Mouse (Mus musculus) neural tube, embryonic 12.5 days (tissue): Measurements from ENCODE around the gene Gbp7. TPM values are rescaled to one million over a fixed set of nuclear protein-coding genes. Genes with fewer than 3 reads are reported as not detected.
"Not testable (repeated sequence)": the region's sequence is repeated elsewhere in the genome, so short reads cannot be mapped to it uniquely, and the experiment has no call there.

ENCODE experiments used
- ATAC-seq: fragments of 200-750 bp; cut with Nextera tagmentation; 2 replicates; pipeline ENCODE4 v1.8.0; 2017; ENCODE audit warnings: low read depth, mild to moderate bottlenecking, moderate TSS enrichment, moderate library complexity; ENCODE audit not compliant: low FRiP score
- H3K27ac ChIP-seq: fragments of 300-500 bp; sonication (generic); 2 replicates; pipeline ENCODE4 v1.5.1; 2016
- H3K27me3 ChIP-seq: fragments of 300-500 bp; sonication (generic); replicated peaks from 2 replicates; pipeline ENCODE4 v1.6.1; 2016; ENCODE audit warnings: mild to moderate bottlenecking
- H3K36me3 ChIP-seq: fragments of 300-500 bp; sonication (generic); 2 replicates; pipeline ENCODE4 v1.6.1; 2016; ENCODE audit warnings: mild to moderate bottlenecking
- H3K4me1 ChIP-seq: fragments of 300-500 bp; sonication (generic); 2 replicates; pipeline ENCODE4 v1.6.1; 2016
- H3K4me2 ChIP-seq: fragments of 300-500 bp; sonication (generic); replicated peaks from 2 replicates; pipeline ENCODE4 v1.6.1; 2016; ENCODE audit warnings: mild to moderate bottlenecking
- H3K4me3 ChIP-seq: fragments of 300-500 bp; sonication (generic); 2 replicates; pipeline ENCODE4 v1.5.1; 2016
- H3K9ac ChIP-seq: fragments of 300-500 bp; sonication (generic); 2 replicates; pipeline ENCODE4 v1.6.1; 2016; ENCODE audit warnings: mild to moderate bottlenecking
- H3K9me3 ChIP-seq: fragments of 300-500 bp; sonication (generic); 2 replicates; pipeline ENCODE4 v1.6.1; 2016; ENCODE audit warnings: mild to moderate bottlenecking
- WGBS: fragments of 180-500 bp; shearing (Covaris S2); methylation state at CpG from one replicate; pipeline ENCODE4 v1.1.7; 2016; 5-methylcytosine and 5-hydroxymethylcytosine counted together
- polyA plus RNA-seq: library from polyadenylated mRNA; unstranded; fragments of >200 nt; fragmentation: Nextera tagmentation; extraction: Ambion mirVana; gene quantifications from 2 replicates; pipeline ENCODE4 v1.2.1, GENCODE M21; 2016

Gene Gbp7
- polyA plus RNA-seq, 1 experiment from 2014 or later = 1.3 TPM

DNA sequence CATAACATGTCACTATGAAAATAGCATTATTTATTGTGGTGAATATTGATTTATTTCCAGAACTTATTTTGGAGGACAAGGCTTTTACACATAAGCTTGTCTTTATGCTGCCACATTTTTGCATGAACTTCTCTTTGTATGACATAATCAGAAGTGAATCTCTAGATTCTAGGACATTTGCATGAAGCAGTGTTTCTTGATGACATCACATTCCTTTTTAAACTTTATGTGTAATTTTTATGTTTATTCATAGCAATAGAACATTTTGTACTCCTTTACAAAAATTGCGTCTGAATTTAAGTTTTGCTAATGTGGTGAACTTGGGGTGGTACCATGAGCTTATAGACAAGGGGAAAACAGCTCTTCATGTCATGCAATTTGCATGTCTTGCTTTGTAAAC, 5.5 kb downstream of the Gbp7 start:
- H3K9me3 ChIP-seq = no peaks in the 10 kb centered on the region
- H3K4me1 ChIP-seq = no peaks in the 10 kb centered on the region
- no peak for ATAC-seq
- 0 out of 2 replicates have a peak, but pooled peaks cover 3% of the 10 kb centered on the region for H3K27me3 ChIP-seq
- H3K4me2 ChIP-seq = no peak overlapping the region
- no peak overlapping the region for H3K9ac ChIP-seq
- H3K36me3 ChIP-seq = no peaks in the 10 kb centered on the region
- WGBS = 70% methylated on average over 1 of the region's 1 CpGs
- H3K4me3 ChIP-seq = no peak overlapping the region
- no peak overlapping the region for H3K27ac ChIP-seq

DNA sequence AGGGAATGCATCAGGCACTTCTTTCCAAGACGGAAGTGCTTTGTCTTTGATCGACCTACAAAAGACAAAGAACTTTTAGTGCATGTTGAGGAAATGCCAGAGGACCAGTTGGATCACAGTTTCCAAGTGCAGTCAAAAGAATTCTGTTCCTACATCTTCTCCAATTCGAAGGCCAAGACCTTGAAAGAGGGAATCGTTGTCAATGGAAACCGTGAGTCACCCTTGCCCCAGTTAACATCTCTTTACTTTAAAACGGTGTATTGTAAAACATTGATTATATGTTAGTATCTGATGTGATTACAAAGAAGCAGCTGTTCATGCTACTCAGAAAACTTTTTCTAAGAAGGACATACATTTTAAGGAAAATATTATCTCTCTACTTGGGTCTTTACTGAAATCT, 11.2 kb downstream of the Gbp7 start:
- ATAC-seq = no peak
- no peak overlapping the region for H3K9ac ChIP-seq
- no peak overlapping the region for H3K4me3 ChIP-seq
- H3K9me3 ChIP-seq = no peaks in the 10 kb centered on the region
- no peaks in the 10 kb centered on the region for H3K36me3 ChIP-seq
- no peaks in the 10 kb centered on the region for H3K4me1 ChIP-seq
- no peak overlapping the region for H3K4me2 ChIP-seq
- no peaks in the 10 kb centered on the region for H3K27me3 ChIP-seq
- WGBS = 83% methylated on average over 6 of the region's 6 CpGs
- H3K27ac ChIP-seq = no peak overlapping the region

DNA sequence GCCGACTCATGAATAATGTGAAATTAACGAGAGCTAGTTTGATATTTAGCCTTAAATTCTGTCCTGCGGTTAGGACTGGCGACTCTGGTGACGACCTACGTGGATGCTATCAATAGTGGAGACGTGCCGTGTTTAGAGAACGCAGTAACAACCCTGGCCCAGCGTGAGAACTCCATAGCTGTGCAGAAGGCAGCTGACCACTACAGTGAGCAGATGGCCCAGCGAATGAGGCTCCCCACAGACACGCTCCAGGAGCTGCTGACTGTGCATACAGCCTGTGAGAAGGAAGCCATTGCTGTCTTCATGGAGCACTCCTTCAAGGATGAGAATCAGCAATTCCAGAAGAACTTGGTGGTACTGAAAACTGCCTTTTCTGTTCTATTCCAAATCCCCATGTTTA, 12.6 kb downstream of the Gbp7 start:
- H3K4me3 ChIP-seq, H3K27me3 ChIP-seq, H3K4me2 ChIP-seq, H3K27ac ChIP-seq, H3K36me3 ChIP-seq, H3K9ac ChIP-seq, H3K9me3 ChIP-seq, H3K4me1 ChIP-seq: not testable (repeated sequence)
- 78% methylated on average over 12 of the region's 12 CpGs for WGBS
- ATAC-seq = peak; percentile 17; the same call in 1 of the 2 replicates

DNA sequence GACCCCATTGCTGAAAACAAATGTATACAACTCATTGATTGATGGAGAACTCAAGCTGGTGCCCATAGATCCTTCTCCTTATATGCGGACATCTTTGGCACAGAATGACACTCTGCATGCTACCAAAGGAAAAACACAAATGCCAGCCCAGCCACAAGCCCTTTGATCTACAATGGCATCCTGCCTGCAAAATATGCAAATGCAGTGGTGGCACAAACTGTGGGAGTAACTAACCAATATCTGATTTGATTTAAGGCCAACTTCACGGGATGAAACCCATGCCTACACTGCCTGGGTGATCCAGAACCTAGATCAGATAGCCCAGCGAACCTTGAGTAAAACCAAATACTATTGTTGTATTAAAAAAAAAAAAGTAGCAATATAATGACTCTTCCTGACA, 16.5 kb downstream of the Gbp7 start:
- no peak for ATAC-seq
- no peak overlapping the region for H3K4me2 ChIP-seq
- no peaks in the 10 kb centered on the region for H3K27me3 ChIP-seq
- no peaks in the 10 kb centered on the region for H3K36me3 ChIP-seq
- H3K4me3 ChIP-seq = no peak overlapping the region
- H3K9me3 ChIP-seq = no peaks in the 10 kb centered on the region
- no peaks in the 10 kb centered on the region for H3K4me1 ChIP-seq
- 82% methylated on average over 3 of the region's 3 CpGs for WGBS
- H3K9ac ChIP-seq = no peak overlapping the region
- H3K27ac ChIP-seq = no peak overlapping the region

DNA sequence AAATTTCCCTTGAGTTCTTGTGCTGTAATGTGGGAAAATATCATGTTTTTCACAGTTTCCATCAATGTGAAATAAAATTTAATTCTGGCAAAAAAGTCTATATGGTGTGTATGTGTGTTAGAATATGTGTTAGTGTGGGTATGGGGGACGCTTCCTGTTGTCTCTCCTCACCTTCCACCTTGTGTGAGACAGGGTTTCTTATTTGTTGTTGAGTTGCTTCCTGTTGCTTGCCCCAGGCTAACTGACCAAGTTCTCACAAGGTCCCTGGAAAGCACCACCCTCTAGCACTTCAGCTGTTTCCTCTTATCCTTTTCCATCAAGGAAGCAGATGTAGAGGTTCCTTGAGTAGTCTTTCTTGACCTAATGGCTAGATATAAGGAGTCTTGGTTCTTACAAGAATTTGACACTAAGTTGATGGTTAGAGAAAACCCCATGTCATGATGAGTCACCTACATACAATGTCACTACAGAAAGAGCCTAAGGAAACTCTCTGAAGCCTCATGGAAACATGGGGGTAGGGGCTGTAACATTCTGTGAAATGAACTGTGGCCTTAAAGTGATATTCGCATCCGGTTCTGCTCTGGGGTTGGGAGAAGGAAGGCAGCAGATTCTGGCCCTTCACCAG, 20.0 kb downstream of the Gbp7 start:
- Histone ChIP-seq H3K4me1 (no peaks in the 10 kb centered on the region), H3K27me3 (no peaks in the 10 kb centered on the region), H3K27ac (no peak overlapping the region), H3K9ac (no peak overlapping the region), H3K4me2 (no peak overlapping the region), H3K4me3 (no peak overlapping the region), H3K36me3 (no peaks in the 10 kb centered on the region), H3K9me3 (no peaks in the 10 kb centered on the region)
- WGBS = 87% methylated on average over 3 of the region's 3 CpGs
- no peak for ATAC-seq

DNA sequence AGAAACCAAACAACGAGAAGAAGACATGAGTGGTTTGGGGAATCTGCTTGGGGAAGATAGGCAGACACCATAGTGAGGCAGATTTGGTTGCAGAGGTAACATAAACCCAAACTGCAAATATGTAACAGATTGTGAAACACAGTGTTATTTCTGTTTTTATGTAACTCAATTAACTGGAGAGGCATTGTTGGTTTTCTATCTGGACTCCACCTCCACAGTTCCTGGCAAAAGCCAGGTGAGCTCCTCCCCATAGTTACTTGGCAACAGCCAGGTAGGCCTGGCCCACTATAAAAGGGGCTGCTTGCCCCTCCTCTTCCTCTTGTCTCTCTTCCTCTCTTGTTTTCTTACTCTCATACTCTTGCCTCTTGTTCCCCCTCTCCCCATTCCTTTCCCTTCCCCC, 24.5 kb downstream of the Gbp7 start:
- no peak for ATAC-seq
- Histone ChIP-seq H3K4me1 (no peaks in the 10 kb centered on the region), H3K27ac (no peak overlapping the region), H3K9me3 (no peaks in the 10 kb centered on the region), H3K4me3 (no peak overlapping the region), H3K9ac (no peak overlapping the region), H3K4me2 (no peak overlapping the region), H3K36me3 (no peaks in the 10 kb centered on the region), H3K27me3 (no peaks in the 10 kb centered on the region)
- WGBS = 79% methylated on average over 1 of the region's 1 CpGs

DNA sequence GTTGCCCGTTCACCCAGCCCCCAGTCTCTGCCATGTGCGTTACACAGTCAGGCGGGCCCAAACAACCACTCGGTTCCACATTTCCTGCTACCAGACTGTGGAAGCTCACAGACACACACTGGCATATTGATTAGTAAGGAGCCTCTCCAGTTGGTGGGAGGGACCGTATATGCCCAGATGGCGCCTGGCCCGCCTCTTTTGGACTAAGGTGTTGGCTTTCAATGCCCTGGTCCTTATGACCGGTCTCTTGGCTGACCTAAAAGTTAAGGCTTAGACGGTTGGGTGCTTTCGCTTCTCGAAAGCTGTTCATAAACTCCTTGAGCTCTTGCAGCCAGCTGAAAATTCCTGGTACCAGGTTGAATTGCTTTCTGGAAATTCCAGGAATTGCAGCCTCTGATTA, 25.5 kb downstream of the Gbp7 start:
- H3K4me3 ChIP-seq = no peak overlapping the region
- H3K4me2 ChIP-seq = no peak overlapping the region
- no peaks in the 10 kb centered on the region for H3K9me3 ChIP-seq
- H3K27ac ChIP-seq = no peak overlapping the region
- WGBS = 90% methylated on average over 11 of the region's 11 CpGs
- 0 out of 2 replicates have a peak, but pooled peaks cover 3% of the 10 kb centered on the region for H3K4me1 ChIP-seq
- no peak for ATAC-seq
- H3K36me3 ChIP-seq = no peaks in the 10 kb centered on the region
- no peak overlapping the region for H3K9ac ChIP-seq
- H3K27me3 ChIP-seq = no peaks in the 10 kb centered on the region

DNA sequence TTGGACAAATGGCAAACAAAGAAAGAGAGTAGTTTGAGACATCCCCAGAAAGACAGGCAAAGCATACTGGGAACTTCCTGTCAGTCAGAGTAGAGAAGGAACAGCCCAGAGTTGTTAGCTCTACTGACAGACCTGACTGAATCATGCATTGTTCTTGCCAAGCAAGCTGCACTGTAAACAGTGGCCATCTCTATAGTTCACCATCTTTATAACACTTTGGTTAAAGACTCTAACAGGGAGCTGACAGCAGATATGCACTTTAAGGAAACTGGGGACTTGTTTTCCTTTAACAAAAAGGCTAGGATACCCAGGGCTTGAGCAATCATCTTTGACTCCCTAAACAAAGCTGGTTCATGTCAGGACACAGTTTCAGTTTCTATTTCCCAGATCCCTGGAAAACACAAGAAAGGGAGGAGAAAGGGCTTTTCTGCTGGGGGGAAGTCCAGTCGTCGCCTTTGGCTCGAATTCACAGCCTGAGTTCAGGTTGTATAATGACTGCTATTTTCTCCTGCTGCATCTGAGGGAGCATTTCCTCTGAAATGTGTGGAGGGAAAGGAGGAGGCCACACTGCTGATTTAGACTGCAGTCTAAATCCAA, 29.6 kb downstream of the Gbp7 start, which contains the start of gene Gbp3:
Gbp3 (plus strand) TSS at position 395 of the 597 bp plus-strand sequence.
- Histone ChIP-seq H3K27me3 (no peaks in the 10 kb centered on the region), H3K36me3 (no peaks in the 10 kb centered on the region), H3K4me3 (peak within 1 kb of the TSS; percentile 18; the same call in 1 of the 2 replicates), H3K27ac (no peak within 1 kb of the TSS), H3K9me3 (no peaks in the 10 kb centered on the region), H3K4me1 (0 out of 2 replicates have a peak, but pooled peaks cover 3% of the 10 kb centered on the region), H3K4me2 (peak within 1 kb of the TSS; percentile 56), H3K9ac (no peak within 1 kb of the TSS)
- ATAC-seq = no peak
- WGBS = 44% methylated on average over 3 of the region's 3 CpGs

DNA sequence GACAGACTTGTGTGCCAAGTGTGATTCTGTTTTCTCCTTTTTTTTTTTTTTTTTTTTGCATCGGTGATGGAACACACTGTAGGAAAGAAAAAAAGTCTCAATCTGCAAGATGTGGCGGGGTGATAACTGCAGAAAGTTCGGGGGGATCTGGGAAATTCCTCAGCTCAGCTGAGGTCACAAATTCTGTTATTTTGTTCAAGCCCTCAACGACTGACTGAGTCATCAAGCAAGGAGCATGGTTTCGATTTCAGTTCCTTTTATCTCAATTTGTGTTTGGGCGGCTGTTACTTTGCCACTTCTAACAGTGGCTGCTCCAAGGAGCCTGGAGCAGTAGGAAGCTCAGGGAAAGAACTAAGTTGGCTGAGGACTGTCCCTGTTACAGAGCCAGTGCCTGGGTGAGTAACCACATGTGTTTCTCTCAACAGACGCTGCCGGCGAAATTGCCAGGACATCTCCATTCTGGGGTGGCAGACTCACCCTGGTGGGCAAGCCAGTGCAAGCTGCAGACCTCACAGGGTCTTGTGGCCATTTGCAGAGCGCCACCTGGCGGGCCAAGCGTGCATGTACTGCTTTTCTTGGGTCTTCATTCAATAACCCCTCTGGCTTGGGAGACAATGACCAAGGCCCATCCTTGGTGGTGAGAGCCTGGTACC, 30.3 kb downstream of the Gbp7 start:
- no peaks in the 10 kb centered on the region for H3K27me3 ChIP-seq
- H3K4me2 ChIP-seq = peak overlapping the region; percentile 56
- H3K9ac ChIP-seq = no peak overlapping the region
- ATAC-seq = peak; percentile 89
- H3K4me3 ChIP-seq = peak overlapping the region; percentile 18; the same call in 1 of the 2 replicates
- H3K27ac ChIP-seq = no peak overlapping the region
- 0 out of 2 replicates have a peak, but pooled peaks cover 3% of the 10 kb centered on the region for H3K4me1 ChIP-seq
- no peaks in the 10 kb centered on the region for H3K36me3 ChIP-seq
- H3K9me3 ChIP-seq = no peaks in the 10 kb centered on the region
- 19% methylated on average over 12 of the region's 12 CpGs for WGBS

DNA sequence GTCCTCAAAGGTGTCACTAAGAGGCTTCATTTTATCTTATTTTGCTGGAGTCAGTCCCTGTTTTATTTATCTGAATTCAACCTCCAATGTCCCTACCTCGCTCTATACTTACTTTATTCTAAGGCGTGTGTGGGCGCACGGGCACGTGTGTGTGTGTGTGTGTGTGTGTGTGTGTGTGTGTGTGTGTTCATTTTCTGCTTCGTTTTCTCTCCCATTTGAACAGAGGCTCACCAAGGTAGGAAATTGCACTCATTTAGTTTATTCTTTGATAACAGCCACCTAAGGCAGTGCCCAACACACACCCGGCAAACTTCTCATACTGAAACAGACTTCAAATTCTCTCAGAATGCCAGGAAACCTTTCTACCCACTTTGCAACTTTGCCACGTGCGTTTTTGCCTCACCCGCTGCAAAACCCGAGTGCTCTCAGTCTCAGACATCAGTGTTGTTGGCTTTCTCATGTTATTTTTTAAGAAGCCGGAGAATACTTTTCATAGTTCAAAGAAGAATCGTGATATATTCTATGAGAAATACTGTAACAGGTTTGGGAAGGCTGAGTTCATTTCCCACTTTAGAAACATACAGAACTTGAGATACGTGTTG, 31.0 kb downstream of the Gbp7 start:
- WGBS = 88% methylated on average over 14 of the region's 14 CpGs
- no peak overlapping the region for H3K4me2 ChIP-seq
- no peak; the same call in 1 of the 2 replicates for ATAC-seq

DNA sequence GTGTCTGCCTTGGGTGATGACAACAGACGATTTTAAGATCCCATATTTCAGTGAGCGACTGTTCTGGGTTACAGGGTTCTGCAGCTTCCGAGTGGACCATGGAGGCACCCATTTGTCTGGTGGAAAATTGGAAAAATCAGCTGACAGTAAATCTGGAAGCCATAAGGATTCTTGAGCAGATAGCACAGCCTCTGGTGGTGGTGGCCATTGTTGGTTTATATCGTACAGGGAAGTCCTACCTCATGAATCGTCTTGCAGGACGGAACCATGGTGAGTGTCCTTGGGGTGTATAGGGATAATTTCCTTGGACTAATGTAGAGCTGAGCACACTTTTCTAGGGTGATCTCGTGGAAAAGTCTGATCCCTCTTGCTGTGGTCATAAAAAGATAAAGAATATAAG, 31.5 kb downstream of the Gbp7 start:
- Histone ChIP-seq H3K4me3 (no peak overlapping the region), H3K9me3 (no peaks in the 10 kb centered on the region), H3K9ac (no peak overlapping the region), H3K4me1 (0 out of 2 replicates have a peak, but pooled peaks cover 3% of the 10 kb centered on the region), H3K27ac (no peak overlapping the region), H3K27me3 (no peaks in the 10 kb centered on the region), H3K36me3 (no peaks in the 10 kb centered on the region), H3K4me2 (no peak overlapping the region)
- 84% methylated on average over 7 of the region's 7 CpGs for WGBS
- ATAC-seq = no peak

More for the DNA sequence above, 31.0 kb downstream of the Gbp7 start:
- H3K36me3 ChIP-seq = no peaks in the 10 kb centered on the region
- no peaks in the 10 kb centered on the region for H3K27me3 ChIP-seq
- no peaks in the 10 kb centered on the region for H3K9me3 ChIP-seq
- H3K4me1 ChIP-seq = 0 out of 2 replicates have a peak, but pooled peaks cover 3% of the 10 kb centered on the region
- no peak overlapping the region for H3K9ac ChIP-seq
- no peak overlapping the region for H3K27ac ChIP-seq
- H3K4me3 ChIP-seq = no peak overlapping the region

DNA sequence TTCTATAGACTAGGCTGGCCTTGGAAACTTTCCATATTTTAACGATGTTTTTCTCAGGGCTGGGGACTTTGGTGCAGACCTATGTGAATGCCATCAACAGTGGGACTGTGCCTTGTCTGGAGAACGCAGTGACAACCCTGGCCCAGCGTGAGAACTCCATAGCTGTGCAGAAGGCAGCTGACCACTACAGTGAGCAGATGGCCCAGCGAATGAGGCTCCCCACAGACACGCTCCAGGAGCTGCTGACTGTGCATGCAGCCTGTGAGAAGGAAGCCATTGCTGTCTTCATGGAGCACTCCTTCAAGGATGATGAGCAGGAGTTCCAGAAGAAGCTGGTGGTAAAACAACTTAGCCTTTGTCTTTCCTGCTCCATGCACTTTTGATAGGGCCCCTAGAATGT, 37.3 kb downstream of the Gbp7 start:
- H3K27me3 ChIP-seq, H3K36me3 ChIP-seq, H3K27ac ChIP-seq, H3K9ac ChIP-seq, H3K4me2 ChIP-seq, H3K4me3 ChIP-seq, H3K9me3 ChIP-seq, H3K4me1 ChIP-seq, ATAC-seq: not testable (repeated sequence)
- 67% methylated on average over 5 of the region's 5 CpGs for WGBS
